Mouse (Mus musculus) thymus, adult 18-20 months (tissue): ENCODE results near the gene Chml.
A peak's percentile ranks its signal among the peaks of the same experiment; 100 is the strongest.

Experiments
- DNase-seq, 2 experiments: peaks; one replicate each; pipeline ENCODE4 v3.0.0; 2022; ENCODE audit warnings: mixed read lengths in 2 of 2

Gene Chml

DNA sequence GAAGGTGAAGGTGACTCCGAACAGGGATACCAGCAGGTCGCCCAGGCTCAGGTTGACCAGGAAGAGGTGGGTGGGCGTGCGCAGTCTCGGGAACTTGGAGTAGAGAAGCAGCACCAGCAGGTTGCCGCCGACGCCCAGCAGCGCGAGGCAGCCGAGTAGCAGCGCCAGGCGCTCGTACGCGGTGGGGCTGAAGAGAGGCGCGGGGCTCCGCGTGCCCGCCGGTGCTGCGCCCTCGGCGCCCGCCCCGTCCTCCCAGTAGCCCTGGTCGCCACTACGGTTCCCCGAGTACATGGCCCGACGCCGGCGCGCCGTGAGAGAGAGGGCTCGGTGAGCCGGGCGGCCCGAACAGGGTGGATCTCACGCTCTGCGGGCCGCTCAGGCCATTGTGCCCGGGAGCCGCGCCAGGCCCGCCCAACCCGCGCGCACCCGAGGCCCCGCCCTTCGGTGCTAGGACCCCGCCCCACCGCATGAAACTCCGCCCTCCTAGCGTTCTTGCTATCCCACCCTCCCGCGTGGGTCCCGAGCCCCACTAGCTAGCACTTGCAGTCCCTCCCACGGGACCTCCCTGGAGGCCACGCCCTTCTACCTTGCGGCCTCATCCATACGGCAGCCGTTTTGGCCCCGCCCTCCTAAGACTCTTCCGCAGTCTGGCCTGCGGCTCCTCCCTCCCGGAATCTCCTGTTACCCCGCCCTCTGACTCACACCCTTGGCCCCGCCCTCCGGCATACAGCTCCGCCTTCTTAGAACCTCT, at the start of gene Chml, which contains the start of gene Opn3:
TSS of gene Chml (minus strand) at position 656 of the 751 bp plus-strand sequence.
TSS of gene Opn3 (minus strand) at position 531 of the 751 bp plus-strand sequence.
- DNase-seq, result peak; percentile 99

DNA sequence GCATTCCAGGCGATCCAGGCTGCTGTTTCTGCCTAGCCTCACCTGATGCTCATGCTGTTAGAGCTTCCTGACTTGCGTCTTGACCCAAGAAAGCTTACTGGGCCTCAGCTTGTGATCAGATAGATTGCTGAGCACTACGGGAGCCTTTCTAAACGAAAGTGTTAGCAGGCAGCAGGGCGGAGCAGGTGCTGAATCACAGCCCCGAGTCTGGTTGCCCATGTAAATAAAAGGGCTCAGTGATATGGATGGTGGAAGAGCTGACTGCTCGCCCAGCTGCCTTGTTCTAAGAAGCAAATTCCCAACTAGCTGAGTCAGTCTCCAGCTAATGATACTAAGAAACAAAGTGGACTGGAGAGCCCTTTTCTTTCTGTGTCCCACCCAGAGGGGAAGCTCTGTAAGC, 33.1 kb upstream of the Chml start:
- DNase-seq, result no peak

DNA sequence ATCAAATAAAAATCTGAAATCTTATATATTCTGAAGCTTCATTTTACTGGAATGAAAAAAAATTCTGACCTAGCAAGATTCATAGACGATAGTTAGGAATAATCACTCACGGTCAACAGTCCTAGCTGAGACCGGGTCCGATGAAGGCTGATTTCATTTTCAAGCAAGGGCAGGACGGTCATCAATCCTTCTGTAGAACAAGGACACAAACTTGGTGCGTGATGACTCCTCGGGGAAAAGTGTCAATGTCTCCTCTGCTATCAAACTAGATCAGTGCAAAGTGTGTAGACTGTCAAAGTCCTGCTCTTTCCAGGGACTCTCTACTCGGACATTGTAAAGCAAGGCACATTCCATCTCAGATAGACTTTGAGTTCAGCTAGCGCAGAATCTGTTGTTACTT, 24.1 kb upstream of the Chml start:
- no peak for DNase-seq

DNA sequence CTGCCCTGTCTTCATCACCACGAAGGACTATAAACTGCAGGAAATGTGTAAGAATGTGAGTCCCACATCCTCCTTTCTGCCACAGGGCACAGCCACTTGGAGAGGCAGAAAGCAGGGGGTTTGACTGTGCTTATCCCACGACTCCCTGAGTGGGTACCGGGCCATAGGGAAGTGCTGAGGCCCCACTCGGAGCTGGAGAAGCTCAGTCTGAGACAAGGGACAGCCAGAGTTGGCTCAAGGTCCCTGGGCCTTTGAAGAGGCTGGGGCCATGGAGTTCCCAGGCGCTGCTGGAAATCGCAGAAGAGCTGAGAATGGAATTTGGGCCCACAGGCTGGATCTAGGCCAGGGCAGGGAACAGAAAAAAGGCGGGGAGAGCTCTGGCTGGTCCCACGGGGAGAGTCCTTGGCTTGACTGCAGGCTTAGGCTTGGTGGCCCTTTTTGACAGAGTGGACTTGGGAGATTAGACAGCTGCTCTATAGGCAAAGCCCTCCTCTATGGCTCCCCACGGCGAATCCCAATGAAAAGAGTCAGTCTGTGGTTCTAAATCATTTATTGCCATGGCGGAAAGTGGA, 19.7 kb upstream of the Chml start:
- DNase-seq, result no peak

DNA sequence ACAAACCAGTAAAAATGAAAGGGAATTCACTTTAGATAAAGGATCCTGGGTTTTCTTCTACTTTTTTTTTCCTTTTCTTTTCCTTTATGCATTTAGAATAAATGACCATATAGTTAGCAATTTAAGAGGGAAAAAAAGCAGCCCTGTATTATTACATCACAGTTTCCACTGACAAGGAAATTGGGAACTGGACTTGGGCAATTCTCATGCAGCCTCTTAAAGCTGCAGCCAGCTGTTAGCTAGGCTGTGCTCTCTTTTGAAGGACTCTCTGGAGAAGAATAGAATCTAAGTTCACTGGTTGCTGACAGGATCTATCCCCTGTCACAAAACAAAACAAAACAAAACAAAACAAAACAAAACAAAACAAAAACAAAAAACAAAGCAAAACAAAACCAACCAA, 15.3 kb upstream of the Chml start:
- no peak for DNase-seq

DNA sequence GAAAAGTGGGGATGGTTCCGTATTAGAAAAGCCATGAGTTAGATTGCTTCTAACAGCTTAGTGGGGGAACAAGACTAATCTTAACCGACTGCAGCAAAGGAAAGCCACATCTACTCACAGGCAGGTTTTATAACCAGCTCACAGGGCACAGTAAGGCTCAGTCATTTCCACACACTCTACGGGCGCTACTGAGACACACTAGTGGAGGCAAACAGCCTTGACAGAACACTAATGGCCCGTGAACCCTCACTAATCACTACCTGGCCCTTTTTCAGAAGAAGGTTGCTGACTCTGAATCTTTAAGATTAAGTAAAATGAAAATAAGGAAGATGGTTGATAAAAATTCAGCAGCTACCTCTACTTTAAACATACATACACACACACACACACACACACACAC, 14.9 kb upstream of the Chml start:
- DNase-seq, result no peak

DNA sequence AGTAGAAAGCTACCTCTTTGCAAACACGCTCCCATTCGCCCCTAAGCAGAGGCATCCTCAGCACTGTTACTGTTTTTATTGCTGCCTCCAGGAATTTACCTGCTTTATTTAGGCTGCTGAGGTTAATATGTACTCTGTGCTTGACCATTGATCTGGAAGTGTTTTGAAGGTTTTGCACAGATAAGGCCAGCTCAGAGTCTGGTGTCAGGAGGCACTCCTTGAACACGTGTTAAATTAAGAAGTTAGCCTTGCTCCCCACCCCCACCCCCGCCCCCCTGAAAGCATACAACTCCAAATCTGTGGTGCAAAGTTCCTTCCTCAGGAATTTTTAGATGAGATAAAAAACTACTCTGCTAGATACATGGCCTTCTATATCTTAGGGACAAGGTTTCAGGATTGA, 8.4 kb upstream of the Chml start:
- no peak for DNase-seq

DNA sequence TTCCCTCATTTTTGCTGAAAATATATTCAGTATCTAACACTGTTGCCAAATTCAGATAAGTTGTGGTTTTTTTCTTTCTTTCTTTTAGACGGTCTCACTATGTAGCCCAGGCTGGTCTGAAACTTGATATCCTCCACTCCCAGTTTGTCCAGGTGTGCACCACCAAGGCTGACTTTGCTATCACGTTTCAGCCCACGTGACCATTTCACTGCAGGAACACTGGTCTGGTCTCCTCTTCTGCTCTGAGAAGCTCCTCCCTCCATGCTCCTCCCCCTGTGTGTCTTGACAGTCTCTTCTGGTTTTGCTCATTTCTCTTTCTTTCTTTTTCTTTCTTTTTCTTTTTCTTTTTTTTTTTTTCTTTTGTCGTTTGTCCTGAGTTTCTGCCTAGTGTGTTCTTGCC, 7.1 kb upstream of the Chml start:
- peak in 1 of 2 experiments; percentile 10 for DNase-seq

DNA sequence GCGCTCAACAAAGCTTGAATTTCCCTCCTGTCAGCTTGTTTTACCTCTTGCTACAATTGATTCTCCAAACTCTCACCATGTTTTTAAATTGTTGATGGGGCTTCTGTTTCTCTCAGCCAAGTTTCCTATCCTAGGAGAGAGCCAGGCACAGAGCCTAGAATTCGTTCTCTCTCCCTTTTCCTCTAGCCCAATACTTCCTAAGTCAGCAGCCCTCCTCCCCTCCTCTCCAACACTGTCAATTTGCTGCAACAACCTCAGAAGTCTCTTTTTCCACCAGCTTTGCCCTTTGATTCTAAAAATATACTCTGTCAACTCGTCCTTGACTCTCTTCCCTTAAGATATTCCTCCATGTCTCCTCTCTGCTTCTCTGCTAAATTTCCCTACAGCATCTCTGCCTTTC, 6.7 kb upstream of the Chml start:
- DNase-seq, result no peak

DNA sequence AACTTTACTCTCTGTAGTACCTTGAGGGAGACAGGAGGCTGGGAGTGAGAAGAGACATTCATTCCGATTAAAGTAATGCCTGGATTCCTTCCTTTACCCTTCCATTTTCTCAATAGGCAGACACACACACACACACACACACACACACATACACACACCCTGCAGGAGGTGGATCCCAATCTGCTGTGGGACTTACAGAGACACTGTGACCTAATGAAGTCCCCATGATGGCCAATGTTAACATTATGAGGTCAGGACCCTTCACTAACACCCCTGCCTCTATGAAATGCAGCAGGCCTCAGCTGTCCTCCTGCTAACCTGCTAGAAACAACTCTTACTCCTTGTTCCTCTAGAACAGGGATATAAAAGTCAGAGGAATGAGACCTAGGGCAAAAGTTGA, 5.6 kb upstream of the Chml start, which contains the start of gene Wdr64:
TSS of gene Wdr64 (plus strand) at position 301 of the 400 bp plus-strand sequence.
- no peak for DNase-seq

DNA sequence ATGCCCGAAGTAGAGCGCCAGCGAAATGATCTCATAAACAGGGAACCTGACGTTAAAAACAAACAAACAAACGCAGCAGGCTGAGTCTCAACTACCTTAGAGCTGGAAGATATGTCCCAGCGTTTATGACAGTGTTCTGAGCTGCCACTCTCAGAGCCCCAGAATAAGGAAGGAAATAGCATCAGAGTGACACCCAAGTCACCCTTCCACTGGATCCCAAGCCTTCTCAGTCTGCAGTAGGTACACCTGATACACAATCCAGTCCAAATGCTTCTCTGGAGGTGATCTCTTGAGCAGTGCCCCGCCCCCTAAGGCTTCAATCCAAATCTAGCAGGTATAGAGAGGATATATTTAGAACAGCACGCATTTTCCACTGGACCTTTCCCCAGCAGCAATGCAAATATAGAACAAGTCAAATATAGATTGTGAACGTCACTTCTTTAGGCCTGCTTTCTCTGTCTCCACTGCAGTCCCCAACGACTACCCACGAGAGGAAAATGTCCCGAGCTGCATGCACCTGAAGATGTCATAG, 794 bp upstream of the Chml start:
- DNase-seq, result peak in 1 of 2 experiments; percentile 12

DNA sequence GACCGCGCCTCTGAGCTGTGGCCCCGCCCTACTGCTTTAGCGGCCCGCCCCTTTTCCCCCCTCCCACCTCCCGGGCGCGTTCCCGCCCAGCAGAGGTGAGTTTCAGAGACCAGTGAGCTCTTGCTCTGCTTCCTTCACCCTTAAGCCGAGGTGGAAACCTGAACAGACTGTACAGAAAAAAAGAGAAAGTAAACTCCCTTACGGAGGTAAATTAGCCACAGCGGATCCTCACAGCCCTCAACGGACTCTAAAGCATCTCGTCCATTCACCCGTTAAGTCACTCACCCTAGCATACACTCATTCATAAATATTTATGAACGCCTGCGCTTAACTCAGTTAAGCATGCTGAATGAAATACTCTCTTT, 278 bp upstream of the Chml start:
- DNase-seq, result no peak

DNA sequence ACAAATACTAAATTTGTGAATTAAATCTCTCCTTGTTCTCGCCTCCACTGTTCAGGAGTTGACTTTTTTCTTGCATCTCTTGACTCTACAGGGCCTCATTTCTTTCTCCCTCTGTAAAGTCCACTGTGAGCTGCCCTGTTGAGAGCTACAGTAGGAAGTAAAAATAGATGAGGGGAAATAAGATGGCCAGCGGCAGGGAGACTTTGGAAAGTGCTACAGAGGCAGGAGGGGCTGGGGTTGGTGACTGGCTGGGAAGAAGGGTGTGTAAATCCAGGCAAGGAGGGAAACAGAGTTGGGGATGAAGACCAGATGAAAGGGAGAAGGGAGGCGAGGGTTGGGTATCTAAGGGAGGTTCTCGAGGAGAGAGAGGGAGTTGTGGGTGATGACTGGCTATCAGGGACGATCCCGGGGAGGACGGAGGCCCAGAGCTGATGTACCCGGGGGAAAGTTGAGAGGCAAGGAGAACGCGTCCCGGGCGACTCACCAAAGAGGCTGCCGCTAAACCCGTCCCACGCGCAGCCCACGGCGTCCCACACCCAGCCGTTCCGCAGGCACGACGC, 935 bp downstream of the Chml start:
- DNase-seq, result no peak

DNA sequence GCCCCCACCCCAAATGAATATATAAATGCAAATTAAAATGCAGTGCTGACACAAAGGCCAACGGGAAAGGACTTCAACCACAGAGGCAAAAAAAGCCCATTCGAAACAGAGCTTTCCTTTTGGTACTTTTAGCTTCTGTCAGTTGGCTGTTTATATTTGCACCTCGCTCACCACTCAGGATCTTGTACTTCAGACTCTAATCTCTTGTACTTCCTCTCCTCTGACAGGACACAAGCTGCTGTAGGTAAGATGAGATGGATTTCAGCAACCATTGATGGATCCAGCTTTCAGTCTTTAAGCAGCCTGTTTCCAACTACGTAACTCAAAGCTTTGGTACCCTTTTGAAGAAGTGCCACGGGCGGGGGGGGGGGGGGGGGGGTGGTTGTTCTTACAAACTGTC, 11.7 kb downstream of the Chml start:
- DNase-seq, result no peak

DNA sequence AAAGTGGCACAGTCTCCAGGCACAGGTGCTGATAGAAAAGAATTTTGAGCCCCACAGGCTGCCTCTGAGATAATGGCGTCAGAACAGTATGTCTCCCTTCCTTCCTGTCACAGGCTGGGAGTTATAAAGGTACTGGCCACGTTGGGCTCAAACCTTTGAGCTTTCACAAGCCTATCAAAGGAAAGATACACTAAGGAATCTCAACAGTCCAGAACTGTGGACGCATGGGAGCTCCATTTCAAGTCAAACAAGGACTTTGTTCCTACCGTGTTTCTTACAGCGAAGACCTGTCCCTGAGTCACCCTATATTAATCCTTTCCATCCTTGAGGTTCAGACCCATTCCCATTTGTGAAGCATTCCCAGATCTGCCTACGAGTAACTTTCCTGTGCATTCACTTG, 15.2 kb downstream of the Chml start:
- DNase-seq, result no peak

DNA sequence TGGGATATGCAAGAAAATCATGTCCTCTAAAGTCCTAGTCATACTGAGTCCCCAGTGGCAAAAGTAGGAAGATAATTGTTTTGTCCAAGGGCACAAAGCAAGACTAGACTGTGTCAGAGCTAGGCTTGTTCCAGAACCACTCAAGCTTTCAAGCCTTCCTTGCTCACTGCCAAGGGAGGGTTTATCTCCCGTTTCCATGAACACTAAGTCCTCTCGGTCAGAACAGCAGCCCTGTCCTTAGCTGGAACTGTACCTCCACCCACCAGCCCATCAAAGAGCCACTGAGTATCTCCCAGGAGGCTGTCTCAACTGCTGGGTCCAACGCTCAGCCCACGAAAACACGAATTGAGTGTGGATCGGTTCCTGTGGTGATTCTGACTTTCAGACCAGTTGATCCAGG, 17.6 kb downstream of the Chml start:
- no peak for DNase-seq

DNA sequence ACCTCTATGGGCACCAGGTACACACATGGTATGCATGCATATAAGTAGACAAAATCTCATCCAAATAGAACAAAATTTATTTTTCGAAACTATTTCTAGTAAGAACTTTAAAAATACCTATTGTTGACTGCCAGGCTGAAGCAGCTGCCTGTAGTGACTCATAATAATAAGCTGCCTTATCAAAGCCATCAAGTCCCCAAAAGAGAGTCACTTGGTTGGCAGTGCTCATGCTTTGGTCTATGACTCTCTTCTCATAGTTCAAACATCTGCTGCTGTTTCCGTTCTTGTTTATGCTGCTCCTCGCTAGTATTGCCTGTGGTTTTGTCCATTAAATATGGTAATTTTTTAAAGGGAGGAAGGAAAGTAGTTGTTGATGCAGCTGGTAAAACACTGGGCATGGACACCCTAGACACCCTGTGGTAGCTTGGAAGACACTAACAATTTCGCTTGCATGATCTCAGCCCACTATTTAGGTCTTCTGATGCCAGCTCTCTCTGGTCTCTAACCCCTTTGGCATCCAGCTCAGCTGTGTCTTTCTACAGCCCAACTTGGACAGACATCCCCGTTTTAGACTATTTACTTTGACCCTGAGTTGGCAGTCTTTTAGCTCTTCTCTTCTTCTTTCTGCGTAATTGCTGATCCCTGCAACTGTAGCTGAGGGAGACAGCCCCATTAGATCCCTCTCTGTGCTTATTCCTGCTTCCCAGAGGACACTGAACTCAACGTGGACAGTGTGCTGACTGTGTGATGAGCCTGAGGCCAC, 19.0 kb downstream of the Chml start:
- no peak for DNase-seq

DNA sequence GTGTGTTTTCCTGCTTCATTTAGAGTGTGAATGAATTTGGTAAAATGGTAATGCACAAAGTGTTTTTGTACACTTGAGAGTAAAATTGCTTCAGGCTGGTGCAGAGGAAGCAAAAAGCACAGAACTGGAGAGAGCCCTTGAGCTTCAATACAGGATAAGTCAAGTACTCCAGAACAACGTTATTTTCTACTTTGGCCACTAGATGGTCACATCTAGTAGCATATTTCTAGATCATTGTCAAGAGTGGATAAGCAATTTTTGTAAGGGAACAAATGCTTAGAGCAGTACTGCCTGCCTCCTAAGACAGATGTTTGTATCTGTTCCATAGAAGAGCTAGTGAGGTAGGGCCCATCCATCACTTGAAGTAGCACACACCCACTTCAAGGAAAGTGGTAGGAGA, 21.1 kb downstream of the Chml start:
- no peak for DNase-seq

DNA sequence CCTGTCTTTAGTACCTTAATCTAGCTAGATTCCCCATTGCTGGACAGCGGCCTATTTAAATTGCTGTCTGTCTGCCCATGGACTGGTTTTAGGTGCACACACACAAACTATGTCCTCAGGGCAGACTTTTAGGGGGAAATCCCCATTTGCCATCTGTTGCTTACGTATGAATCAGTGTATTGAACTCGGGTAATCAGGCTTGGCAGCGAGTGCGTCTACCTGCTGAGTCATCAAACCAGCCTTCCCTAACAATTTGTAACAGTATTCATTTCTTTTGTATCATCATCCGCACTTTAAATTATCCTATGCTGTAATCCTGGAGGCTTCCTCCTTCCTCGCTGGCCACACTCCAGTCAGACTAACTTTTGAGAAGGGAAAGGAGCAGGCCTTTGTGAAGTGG, 22.7 kb downstream of the Chml start:
- no peak for DNase-seq

DNA sequence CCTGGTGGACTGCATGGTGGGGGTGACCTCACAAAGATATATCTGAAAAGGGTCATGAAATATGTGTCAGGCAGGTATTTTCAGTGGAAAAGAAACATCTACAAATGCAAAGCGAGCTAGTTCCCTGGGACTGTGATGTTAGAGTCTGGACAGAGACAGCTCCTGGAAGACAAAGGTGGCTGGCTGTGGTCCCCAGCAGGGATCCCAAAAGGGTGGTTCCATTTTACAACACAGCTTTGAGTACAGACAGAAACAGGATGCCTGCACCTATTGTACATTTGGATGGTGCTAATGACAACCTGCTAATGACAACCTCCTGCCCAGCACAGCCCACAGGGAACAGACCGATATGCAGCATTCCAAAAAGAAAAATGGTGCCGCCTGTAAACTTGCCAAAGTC, 23.2 kb downstream of the Chml start:
- DNase-seq, result no peak

DNA sequence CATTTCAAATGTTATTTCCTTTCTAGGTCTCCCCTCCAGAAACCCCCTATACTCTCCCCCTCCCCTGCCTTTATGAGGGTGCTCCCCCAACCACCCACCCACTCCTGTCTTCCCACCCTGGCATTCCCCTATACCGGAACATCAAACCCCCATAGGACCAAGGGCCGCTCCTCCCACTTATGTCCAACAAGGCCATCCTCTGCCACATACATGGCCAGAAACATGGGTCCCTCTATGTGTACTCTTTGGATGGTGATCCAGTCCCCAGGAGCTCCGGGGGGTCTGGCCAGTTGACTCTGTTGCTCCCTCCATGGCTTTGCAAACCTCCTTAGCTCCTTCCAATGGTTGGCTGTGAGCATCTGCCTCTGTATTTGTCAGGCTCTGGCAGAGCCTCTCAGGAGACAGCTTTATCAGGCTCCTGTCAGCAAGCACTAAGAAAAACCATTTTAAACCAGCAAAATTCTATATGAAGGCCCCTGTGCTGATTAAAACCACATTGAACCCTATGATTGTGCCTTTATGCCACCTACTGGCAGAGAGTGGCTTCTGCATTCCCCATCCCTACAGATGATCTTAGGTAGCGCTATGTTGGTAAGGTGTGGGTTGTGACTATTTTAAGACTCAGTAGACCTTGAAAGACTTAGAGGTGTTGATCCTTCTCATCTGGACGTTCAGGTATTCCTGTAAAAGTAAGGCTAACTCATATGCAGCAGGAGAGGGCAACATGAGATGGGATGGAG, 23.9 kb downstream of the Chml start:
- peak in 1 of 2 experiments; percentile 11 for DNase-seq

DNA sequence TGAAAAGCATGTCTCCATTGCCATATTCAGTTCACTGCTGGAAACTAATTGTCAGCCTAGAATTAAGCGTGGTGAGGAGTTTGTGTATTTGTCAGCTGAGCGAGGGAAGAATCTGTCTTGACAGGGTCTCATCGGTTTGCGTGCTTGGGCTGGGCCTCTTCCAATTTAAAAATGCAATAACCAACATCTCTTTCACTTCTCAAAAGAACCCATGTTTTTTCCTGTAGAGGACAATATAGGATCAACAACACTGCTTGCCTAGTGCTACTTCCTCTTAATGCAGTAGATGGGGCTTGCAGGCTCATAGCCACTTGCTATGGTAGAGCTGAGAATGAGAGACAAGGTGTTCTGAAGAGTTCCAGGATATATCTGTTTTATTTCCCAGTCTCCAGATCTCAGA, 32.8 kb downstream of the Chml start:
- DNase-seq, result no peak

DNA sequence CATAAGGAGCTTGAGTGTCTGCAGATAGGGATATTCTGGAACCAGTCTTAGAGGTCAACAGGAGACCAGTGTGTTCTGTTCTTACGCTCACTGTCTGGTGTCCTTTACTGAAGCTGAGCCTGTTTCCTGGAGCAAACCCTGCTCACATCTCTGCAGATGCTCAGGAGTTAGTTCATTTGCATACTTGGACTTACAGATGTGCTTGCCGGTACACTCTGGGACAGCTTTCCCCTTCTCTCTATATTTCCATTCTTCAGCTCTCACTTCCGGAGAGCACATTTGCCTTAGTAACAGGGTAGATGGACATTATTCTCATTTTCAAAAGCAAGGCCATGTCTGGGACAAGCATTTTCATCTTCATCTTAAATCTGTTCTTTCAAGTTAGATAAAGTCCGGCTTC, 44.1 kb downstream of the Chml start:
- no peak for DNase-seq
